Mouse (Mus musculus) layer of hippocampus, postnatal 25 days (tissue): ENCODE data around the gene Gmcl1. TPM values are rescaled to one million over a fixed set of nuclear protein-coding genes. Genes with fewer than 3 reads are reported as not detected.

Experiments
- DNase-seq, 2 experiments: peaks; one replicate each; pipeline ENCODE4 v3.0.0; 2022; ENCODE audit warnings: mixed read lengths in 2 of 2, low spot score in 1 of 2; ENCODE audit errors: extremely low spot score in 1 of 2
- total RNA-seq, 2 experiments: library from RNA; stranded (reverse); gene quantifications; 2 replicates each; pipeline ENCODE4 v1.2.3; 2021

Gene Gmcl1
- total RNA-seq = 10 to 100 TPM; 29.7 to 35.8 TPM

DNA sequence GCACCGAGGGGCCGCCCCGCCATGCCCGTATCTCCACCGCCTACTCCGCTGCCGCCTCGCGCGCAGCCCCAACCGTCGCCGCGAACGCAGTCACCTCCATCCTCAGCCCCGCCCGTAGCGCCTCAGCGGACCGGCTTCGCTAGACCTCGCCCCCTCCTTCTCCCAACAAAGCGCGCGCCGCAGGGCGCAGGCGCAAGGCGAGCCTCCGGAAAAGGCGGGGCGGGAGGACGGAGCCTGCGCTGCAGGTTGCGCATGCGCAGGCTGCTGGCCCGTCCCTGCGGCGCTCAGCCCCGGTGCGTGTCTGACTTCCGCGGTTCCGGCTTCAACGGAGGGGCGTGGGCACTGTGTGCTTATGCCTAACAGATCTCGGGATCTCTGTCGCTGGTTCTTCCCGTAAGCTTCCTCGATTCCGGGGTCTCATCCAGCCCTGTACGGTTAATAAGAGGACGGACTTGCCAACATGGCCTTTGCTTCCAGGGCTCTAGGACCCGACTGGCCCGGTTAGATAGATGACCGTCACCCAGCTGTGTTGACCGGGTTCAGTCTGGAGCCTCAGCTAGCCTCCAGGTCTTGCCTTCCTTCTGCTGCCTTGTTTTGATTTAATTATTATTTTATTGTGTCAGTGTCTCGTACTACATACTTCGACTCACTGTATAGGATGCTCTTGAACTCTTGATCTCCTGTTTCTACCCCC is at the start of gene Gmcl1:
TSS of gene Gmcl1 (minus strand) at position 201 of the 694 bp plus-strand sequence.
- peak; percentile 82 to 88 for DNase-seq

DNA sequence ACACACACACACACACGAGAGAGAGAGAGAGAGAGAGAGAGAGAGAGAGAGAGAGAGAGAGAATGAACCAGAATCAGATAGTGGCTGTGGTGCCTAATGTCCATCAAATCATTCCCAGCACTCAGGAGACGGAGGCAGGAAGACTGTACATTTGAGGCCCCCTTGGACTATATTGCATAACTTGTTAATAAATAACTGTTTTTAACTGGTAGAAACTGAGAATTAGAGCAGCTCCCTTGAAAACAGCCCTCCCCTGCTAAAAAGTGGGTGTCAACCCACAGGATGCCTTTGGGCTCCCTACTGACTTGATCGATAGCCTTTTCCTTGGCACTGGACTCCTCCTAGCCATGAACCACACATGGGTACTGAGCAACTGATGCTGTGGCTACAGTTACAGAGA is 49.2 kb upstream of the Gmcl1 start:
- no peak for DNase-seq

DNA sequence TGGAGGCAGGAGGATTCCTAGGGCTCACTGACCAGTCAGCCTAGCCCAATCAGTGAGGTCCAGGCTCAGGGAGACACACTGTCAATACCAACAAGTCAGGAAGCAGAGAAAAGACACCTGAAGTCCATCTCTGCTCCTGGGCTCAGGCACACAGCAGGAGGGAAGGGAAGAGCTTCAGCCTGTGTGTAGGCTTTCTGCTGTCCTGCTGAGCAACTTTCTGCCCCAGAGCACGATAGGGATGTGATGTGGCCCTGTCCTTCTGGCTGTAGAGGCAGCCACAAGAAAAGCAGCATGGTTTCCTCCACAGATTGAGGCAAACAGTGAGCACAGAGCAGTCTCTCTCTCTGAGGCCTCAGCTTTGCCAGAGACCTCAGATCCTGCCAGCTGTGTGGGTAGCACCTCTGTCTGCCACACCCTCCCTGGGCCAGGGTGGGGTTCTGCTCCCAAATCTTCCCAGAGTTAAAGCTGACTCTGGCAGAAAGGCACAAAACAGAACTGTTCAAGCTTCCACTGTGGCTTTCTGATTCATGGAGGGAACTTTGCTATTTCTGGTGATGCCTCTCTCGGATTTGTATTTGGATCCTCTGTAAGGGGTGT is 48.3 kb upstream of the Gmcl1 start:
- no peak for DNase-seq

DNA sequence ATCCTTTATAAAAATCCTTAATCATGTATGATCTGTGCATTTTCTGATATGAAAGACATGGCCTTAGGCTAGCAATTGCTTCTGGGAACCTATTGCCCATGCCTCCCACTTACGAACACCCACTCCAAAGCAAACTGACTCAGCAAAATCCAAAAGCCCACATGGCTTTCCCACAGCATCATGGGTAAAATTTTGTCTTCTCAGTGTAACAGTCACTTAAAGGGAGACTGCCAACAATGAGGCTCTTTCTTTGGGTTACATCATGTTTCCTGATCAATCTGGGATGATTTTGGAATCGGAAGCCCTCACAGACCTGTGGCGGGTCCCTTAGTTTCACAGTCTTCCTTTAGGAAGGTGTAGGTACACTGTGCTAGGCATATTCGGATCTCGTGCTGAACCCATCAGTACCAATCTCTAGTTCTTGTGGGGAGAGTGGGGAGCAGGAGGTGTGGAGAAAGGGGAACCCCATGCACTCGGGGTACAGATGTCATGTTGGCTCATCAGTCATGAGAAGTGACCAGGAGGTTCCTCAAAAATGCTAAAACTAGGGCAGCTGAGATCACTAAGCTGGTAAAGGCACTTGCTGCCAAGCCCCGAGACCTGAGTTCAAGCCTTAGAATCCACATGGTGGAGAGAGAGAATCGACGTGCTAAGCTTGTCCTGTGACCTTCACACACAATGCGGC is 45.9 kb upstream of the Gmcl1 start:
- DNase-seq = no peak

DNA sequence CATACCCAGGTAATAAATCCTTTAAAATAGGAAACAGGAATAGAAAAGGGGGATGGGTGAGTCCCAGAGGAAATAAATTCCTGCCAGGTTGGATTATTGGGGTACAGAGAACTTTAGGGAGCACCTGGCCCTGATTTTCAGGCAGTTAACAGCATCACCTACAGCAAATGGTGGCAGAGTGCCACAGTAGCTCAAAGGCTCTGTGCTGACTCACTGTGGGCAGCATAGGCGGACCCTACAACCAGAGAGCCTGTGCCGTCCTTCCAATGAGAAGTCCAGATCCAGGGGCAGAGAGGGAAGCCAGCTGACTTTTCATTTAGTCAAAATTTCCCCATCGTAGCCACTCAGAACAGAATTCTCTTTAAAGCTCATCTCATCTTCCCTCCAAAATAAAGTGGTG is 44.0 kb upstream of the Gmcl1 start:
- no peak for DNase-seq

DNA sequence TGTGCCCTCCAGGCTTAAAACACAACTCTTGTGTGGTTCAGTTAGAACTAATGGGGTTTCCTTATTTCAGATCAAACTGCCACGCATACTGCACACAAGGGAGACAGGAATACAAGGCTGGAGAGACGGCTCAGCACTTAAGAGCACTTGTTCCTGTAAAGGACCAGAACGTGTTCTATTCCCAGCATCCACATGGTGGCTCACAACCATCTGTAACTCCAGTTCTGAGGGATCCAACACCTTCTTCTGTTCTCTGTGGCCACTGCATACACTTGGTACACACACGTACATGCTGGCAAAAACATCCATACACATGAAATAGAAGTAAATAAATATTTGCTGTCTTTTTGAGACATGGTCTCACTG is 43.5 kb upstream of the Gmcl1 start:
- DNase-seq = peak in 1 of 2 experiments; percentile 12

DNA sequence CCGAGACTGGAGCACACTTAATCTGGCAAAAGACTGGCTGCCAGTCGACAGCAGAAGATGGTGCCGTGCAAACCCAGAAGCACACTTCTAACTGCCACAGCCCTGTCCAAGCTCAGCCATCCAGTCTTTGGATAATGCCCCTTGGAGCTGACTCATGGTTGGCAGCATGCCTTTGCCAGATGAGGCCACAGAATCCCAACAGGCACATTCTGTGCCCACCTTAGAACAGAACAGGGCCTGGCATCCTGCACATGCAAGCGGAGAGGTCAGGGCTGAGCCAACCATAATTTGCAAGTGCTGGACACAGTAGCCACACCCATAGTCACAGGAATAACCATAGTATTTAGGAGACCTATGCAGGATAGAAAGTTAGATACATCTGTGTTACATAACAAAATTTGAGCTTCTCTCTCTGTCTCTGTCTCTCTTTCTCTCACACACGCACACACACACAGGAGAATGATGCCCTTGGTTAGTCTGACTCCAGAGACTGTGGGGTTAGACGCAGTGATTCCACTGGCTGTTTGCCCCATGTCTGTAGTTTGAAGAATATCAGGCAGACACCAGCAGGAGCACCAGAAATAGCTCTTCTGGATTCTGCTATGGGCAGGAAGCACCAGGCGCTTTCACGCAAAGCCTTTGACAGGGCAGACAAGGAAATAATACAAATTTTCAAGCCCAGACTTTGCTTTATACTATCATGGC is 43.0 kb upstream of the Gmcl1 start:
- DNase-seq = peak in 1 of 2 experiments; percentile 13

DNA sequence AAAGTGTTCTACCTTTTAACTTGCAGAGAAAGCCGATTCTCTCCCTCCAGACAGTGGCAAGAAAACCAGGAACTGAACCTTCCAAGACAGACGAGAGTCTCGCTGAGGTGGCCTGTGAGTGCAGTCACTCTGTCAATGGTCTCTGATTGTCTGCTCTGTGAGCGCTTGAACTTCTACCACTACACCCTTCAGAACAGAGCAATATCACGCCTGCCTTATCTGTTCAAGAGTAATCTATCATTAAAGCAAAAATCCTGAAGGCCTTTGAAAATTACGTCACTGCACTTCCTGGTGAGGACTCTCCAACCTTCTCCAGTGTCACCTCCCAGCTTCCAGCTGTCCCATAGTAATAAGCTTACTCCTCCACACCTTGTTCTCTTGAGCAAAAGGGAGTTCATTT is 41.8 kb upstream of the Gmcl1 start:
- DNase-seq = no peak

DNA sequence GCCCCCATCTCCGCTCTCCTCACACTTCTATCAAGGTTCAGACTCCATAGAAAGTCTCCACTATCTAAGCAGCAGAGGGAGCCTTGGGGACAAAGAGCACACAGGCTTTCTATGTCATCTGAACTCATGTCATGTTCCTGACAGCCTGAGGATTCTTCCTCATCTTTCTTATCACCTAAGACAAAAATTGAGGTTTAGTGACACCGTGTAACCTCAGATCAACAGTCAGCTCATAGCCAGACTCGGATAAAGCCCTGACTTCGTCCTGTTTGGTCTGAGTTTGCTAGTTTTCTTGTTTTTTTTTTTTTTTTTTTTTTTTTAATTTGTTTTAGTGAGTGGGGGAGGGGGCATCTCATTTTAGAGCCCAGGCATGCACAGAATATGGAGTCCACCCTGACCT is 40.6 kb upstream of the Gmcl1 start:
- DNase-seq = no peak

DNA sequence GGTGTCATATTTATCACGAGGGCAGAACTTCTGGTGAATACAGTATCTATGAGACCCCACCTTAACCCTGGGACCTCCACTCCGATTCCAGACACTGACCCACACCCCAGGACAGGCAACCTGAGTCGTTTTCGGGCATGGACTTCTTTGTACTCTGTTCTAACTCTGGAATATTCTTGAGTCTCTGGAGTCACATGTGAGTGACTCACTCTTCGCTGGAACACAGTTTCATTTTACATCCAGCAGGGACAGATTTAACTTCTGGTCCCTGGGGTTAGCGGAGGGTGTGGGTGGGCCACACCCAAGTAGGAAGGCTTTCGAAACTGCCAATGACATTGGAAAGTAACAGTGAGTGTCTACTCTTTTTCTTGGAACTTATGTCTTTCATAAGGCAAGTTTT is 39.4 kb upstream of the Gmcl1 start:
- DNase-seq = no peak

DNA sequence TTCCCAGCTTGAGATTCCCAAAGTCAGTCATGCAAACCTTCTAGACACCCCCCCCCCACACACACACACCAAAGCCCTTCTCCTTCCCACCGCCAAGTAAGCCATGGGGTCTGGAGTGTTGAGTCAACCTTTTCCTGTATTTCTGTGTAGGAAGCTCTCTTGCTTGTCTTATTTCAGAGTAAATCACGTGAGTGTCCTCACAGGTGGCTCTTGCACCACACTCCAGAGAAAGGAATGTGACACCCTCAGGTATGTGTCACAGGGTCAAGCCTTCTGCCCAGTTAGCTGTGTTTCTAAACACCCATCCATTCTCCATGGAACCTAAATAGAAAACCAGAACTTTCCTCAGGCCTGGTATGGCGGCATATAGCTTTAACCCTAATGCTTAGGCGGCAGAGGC is 35.8 kb upstream of the Gmcl1 start:
- no peak for DNase-seq

DNA sequence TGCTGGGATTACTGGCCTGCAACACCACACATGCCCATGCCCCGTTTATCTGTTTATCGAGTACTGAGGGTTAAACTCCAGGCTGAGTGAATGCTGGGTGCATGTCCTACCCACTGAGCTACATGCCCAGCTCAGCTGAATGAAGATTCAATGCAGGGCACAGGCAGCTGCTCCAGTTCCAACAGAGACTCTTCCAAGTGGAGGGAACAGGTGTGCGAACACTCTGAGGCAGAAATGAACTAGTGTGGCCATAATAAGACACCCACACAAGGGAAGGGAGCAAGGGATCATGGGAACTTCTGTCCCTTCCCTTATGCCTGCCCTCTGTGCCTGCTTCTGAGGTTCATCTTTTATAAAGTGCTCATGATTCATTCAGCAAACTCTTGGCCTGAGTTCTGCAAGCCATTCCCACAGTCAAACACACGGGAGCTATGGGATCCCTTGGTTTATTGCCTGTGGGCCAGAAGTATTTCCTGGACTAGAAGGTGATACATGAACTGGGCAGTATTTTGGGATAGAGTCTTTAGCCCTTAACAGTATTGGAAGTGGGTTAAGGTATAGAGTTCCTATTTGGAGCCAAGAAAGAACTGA is 35.1 kb upstream of the Gmcl1 start:
- DNase-seq = no peak

DNA sequence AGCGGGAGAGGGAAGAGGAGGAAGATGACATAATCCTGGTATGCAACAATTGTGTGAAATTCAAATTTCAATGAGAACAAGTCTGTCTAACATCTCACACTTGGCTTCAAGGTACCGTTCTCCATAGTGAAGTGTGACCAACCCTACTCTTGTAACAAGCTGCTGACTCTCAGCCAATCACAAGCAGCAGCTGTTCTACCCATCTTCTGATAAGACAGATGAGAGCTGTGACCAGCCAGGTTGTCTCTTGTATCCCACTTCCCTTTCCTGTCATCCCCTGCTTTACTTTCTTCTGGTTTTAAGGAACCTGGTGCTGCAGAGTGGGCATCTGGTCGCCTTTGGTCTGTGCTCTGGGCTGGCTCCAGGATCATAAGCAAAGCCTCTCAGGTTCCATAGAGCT is 34.3 kb upstream of the Gmcl1 start:
- no peak for DNase-seq

DNA sequence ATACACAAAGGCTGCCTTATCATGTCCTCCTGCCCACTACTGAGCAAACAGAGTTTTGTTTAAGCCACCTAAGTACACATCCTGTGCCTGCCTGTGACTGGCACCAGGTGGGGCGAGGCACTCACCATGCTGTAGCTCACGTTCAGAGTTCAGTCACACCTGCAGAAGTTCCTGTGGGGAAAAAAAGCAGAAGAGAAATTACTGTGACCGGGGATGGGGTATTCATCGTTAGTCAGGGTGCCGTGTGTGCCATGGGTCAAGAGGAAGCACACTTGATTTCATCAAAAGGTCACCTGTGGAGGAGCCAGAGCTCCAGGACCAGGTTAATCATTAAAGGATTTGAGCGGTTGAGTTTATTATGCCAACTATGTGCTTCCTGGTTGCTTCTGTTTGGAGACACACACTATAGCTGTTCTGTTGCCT is 32.5 kb upstream of the Gmcl1 start:
- DNase-seq = no peak

DNA sequence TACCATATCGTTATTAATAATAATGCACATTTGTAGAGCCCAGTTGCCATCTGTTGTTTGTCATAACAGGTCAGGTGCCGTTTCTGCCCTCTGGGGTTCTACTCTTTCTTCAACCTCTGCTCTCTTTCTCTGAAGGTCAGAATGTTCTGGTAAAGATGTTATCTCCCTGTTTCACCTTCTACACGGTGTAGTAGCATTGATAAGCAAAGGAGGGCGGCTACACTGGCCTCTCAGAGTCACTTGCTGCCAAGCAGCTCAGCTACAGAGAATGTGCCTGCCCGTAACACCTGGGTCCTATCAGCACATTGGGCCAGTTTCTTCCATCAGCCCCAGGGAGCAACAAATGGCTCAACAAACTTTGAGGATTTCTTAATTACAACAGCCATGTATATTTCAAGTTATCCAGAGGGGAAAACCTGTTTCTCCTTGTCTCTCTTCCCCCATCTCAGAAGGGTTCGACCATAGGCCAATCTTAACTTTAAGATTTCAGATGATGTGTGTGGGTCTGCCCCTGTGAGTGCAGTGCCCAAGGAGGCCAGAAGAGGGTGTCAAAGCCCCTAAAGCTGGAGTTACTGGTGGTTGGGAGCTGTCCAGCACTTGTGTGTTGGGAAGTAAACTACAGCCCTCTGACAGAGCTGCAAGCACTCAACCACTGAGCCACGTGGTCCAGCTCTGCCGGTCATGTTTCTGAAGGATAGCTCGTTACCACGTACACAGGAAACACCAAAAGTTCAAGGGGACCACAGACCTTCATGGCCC is 21.1 kb upstream of the Gmcl1 start:
- DNase-seq = no peak

DNA sequence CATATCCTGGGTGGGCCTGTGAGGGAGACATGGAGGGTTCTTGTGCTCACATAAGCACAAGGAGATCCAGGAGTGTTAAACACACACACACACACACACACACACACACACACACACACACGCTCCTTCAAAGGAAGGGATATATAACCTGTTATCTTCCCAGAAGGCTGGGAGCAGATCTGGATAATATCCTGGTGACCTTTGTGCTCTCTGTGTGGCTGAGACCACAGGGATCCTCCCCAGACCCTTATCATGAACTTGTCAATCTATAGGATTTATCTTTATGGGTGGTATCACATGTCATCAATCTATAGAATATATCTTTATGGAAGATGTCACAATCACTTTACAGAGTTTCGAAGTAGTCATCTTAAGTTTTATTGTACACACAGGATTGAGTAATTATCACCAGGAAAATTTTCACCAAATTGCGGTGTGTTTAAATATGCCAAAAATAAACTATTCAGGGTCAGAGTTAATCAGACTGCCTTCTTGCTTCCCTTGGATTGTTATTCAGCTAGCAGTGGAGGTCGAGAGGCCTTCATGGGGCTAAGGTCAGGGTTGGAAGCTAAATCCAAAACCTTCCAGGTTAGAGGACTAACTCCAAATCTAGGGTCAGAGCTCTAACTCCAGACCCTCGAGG is 19.8 kb upstream of the Gmcl1 start:
- DNase-seq = no peak

DNA sequence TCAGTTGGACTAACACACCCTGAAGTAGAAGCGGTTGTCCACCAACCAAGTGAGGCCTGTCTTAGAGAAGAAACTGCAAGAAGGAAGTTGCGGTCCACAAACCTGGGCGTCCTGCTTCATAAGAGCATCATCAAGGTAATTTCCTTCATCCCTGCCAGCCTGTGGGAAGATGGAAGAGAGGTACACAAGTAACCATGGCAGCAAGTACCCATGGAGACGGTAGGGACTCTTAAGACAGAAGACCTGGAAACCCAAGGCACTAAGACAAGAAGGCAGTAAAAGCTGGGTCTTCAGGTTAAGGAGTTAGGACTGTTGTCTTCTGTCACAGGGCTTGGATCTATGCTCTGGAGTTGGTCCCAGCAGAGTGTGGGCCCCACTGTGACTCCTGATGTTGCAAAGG is 17.8 kb upstream of the Gmcl1 start:
- DNase-seq = no peak

DNA sequence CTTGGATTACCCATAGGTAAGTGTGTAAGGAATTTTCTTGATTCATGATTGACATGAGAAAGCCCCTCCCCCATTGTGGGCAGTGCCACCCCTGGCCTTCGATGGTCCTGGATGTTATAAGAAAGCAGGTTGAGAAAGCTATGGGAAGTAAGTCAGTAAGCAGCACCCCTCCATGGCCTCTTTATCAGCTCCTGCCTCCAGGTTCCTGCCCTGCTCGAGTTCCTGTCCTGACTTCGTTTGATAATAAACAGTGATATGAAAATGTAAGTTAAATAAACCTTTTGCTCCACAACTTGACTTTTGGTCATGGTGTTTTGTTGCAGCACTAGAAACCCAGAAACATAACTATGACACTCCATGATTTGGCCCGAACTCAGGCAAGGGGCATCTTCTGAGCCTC is 16.6 kb upstream of the Gmcl1 start:
- no peak for DNase-seq

DNA sequence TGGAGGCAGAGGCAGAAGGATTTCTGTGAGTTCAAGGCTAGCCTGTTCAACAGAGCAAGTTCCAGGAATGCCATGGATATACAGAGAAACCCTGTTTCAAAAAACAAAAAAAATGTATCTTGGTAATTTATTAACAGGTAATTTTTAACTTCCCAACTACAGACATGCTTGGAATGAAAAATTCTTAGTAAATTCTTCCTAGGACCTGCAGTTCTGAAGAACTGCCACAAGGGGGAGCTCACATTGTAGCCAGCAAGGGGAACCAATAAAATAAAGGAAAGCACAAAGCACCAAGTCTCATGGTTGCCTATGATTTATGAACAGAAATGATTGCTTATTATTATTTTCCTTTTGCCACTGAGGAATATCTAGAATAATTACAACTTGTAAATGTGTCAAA is 14.0 kb upstream of the Gmcl1 start:
- peak in 1 of 2 experiments; percentile 59 for DNase-seq

DNA sequence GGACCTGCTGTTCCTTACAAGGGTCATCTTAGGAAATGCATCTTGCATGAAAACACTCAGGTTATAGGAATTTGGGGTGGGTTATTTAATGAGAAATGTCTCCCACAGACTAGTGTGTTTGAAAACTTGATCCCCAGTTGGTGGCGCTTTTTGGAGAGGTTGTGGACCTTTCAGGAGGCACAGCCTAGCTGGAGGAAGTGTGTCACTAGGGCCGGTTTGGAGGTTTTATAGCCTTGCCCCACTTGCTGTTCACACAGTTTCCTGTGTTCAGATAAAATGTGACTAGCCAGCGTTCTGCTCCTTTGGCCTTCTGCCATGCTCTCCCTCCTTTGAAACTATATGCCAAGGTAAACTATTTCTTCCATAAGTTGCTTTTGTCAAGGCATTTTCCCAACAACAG is 7.5 kb upstream of the Gmcl1 start:
- no peak for DNase-seq
